Mouse (Mus musculus) common myeloid progenitor, adult 5-6 weeks (primary cell): ENCODE data around the gene Errfi1. TPM values are rescaled to one million over a fixed set of nuclear protein-coding genes. Genes with fewer than 3 reads are reported as not detected.
"Not testable (repeated sequence)": the region's sequence is repeated elsewhere in the genome, so short reads cannot be mapped to it uniquely, and the experiment has no call there.

Source experiments
- ATAC-seq: replicated peaks from 2 replicates; pipeline ENCODE4 v1.8.0; 2016; ENCODE audit warnings: low read depth, mild to moderate bottlenecking, moderate TSS enrichment, inconsistent platforms; ENCODE audit not compliant: poor library complexity, severe bottlenecking
- total RNA-seq: library from RNA; stranded (forward); fragments of 200-1000, 187-1606 nt; gene quantifications from 2 replicates; pipeline ENCODE4 v1.2.3, GENCODE M21; 2017

Errfi1 gene
- total RNA-seq, 1 experiment from 2014 or later = 0.59 TPM

GRCm38 (mm10) chr4:150872139-150872651, 18.5 kb downstream of the Errfi1 start:
- ATAC-seq = no peak

- ATAC-seq = no peak
Measured at GRCm38 (mm10) chr4:150872681-150873080, 19.0 kb downstream of the Errfi1 start.

GRCm38 (mm10) chr4:150874416-150874815, 20.7 kb downstream of the Errfi1 start:
- not testable (repeated sequence) for ATAC-seq

- ATAC-seq = no peak
Measured at GRCm38 (mm10) chr4:150875393-150875792, 21.7 kb downstream of the Errfi1 start.

- ATAC-seq = no peak
Measured at GRCm38 (mm10) chr4:150879631-150880030, 25.9 kb downstream of the Errfi1 start.

GRCm38 (mm10) chr4:150880364-150880763, 26.6 kb downstream of the Errfi1 start:
- no peak for ATAC-seq

- no peak for ATAC-seq
Measured at GRCm38 (mm10) chr4:150882632-150883031, 28.9 kb downstream of the Errfi1 start.

- no peak for ATAC-seq
Measured at GRCm38 (mm10) chr4:150887903-150888302, 34.2 kb downstream of the Errfi1 start.

GRCm38 (mm10) chr4:150888492-150888891, 34.8 kb downstream of the Errfi1 start:
- no peak for ATAC-seq

- ATAC-seq = no peak
Measured at GRCm38 (mm10) chr4:150889273-150889954, 35.7 kb downstream of the Errfi1 start.

- ATAC-seq = no peak
Measured at GRCm38 (mm10) chr4:150889955-150890315, 36.2 kb downstream of the Errfi1 start.

- peak; percentile 63 for ATAC-seq
Measured at GRCm38 (mm10) chr4:150891308-150891707, 37.6 kb downstream of the Errfi1 start.

- no peak for ATAC-seq
Measured at GRCm38 (mm10) chr4:150894718-150895501, 41.2 kb downstream of the Errfi1 start.

GRCm38 (mm10) chr4:150896896-150897624, 43.3 kb downstream of the Errfi1 start:
- ATAC-seq = no peak

- ATAC-seq = peak; percentile 90
Measured at GRCm38 (mm10) chr4:150898716-150899365, 45.1 kb downstream of the Errfi1 start.

GRCm38 (mm10) chr4:150900486-150900885, 46.8 kb downstream of the Errfi1 start:
- no peak for ATAC-seq

- peak; percentile 69 for ATAC-seq
Measured at GRCm38 (mm10) chr4:150901651-150902050, 47.9 kb downstream of the Errfi1 start.

- ATAC-seq = 0 out of 2 replicates have a peak, but pooled peaks have one; percentile 1
Measured at GRCm38 (mm10) chr4:150902062-150902461, 48.3 kb downstream of the Errfi1 start.

GRCm38 (mm10) chr4:150903091-150903742, 49.5 kb downstream of the Errfi1 start:
- ATAC-seq = no peak

GRCm38 (mm10) chr4:150907099-150907498, 53.4 kb downstream of the Errfi1 start:
- no peak for ATAC-seq
